Mouse (Mus musculus) activated CD4-positive, CD25-positive, alpha-beta regulatory T cell, adult 4 months (primary cell): ENCODE data around the gene Mast4. TPM values are rescaled to one million over a fixed set of nuclear protein-coding genes. Genes with fewer than 3 reads are reported as not detected.

Experiments
- ATAC-seq: one replicate; pipeline ENCODE4 v1.8.0; 2017
- polyA plus RNA-seq, 2 experiments: library from polyadenylated mRNA; unstranded; fragments of 100-300 nt; shearing (Covaris generic); gene quantifications; one replicate each; pipeline ENCODE4 v1.2.1; 2017

Gene Mast4
- polyA plus RNA-seq, 2 experiments from 2014 or later, result 10.1 to 13.1 TPM

DNA sequence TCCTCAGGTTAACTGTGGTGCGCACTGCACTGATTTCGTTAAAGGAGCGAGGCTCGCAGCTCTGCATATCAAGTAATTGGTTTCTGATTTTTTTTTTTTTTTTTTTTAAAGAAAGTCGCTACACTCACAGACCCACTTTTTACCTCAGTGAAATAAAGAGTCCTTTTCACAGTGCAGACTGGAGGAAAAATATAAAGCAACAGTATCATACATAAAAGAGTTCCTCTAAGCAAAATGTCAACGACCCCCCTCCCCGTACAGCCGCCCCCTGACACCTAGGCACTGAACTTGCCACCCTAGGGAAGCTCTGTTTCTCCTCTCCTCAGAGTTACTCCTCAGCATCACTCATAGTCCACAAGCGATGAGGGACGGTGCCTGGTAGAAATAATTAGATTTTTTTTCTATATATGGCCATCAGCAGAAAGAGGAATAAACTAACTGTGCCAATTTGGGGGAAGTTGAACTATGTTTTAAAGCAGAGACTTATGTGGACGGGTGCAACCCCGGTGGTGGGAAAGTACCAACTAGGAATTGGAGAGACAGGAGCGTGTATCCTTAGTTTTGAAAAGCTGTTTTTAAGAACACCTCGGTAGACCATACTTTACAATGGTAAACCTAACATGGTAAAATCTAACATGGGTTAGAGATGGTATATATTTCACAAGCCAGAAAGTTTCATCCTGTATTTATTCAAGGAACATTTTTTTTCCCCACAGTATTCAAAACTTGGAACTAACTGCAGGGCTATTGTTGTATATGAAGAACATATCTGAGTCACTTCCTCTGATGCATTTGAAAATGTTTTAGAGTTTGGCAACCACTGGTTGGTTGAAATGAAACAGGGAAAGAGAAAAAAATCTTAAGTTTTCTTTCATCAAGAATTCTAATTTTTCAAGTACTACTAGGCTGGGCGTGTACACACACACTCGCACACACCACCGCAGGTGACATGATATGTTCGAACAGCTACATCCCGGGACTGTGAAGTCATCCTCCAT is 375.7 kb downstream of the Mast4 start:
- ATAC-seq, result no peak

GRCm38 (mm10) chr13:102957508-102958272 is 376.6 kb downstream of the Mast4 start:
- ATAC-seq, result no peak

- ATAC-seq, result no peak
These were observed 378.8 kb downstream of the Mast4 start for GRCm38 (mm10) chr13:102955506-102955905.

- ATAC-seq, result no peak
These were observed 384.5 kb downstream of the Mast4 start for GRCm38 (mm10) chr13:102949756-102950155.

- ATAC-seq, result no peak
These were observed 385.3 kb downstream of the Mast4 start for GRCm38 (mm10) chr13:102948966-102949365.

DNA sequence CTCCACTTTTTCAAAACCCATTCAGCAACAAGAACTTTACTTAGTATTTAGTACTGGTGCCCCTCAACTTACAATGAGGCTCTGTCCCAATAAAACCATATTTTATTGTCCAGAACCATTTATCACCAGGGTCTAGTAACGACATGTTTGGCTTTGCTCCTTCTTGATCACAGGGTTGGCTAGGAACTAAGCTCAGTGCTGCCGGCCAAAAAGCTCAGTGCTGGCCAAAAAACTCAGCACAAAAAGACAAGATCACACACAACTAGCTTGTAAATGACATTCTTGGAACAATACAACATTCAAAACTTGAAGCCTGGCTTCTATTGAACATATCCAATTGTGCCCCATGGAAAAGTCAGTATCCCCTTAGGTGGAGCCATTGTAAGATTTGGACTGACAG is 386.8 kb downstream of the Mast4 start:
- no peak for ATAC-seq

DNA sequence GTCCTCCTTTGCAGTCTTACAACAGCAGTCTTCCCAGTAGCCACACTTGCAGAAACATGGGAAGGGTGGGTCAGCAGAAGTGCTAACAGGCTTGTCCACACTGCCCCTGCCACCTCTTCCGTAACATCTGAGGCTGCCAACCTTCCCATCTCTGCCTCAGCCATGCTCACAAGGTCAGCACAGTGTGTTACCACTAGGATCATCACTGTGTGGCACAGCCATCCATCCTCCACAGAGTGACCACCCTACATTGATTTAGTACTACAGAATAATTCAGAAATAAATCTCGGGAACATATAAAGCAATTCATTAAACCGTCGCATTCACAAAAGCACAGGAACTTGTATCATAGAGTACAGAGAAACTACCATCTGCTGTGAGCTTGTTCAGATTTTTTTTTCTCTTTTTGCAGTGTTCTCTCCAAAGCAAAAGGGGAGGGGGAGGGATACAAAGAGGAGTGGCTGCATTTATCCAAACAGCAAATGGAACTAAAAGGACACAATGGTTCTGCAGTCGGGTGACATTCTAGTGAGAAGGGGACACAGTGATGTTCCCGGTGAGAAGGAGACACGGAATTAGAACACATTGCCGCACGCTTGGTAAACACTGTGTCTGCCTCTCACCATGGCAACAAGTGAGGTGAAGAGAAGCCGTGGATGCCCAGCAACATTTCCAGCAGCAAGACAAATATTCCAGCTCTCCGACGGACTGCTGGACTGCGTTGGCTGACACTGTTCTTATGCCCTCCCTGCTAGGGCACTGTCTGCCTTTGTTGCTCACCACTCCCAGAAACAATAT is 388.1 kb downstream of the Mast4 start:
- no peak for ATAC-seq

- no peak for ATAC-seq
These were observed 388.8 kb downstream of the Mast4 start for GRCm38 (mm10) chr13:102945450-102945849.

GRCm38 (mm10) chr13:102944516-102944915 is 389.8 kb downstream of the Mast4 start:
- ATAC-seq, result no peak

DNA sequence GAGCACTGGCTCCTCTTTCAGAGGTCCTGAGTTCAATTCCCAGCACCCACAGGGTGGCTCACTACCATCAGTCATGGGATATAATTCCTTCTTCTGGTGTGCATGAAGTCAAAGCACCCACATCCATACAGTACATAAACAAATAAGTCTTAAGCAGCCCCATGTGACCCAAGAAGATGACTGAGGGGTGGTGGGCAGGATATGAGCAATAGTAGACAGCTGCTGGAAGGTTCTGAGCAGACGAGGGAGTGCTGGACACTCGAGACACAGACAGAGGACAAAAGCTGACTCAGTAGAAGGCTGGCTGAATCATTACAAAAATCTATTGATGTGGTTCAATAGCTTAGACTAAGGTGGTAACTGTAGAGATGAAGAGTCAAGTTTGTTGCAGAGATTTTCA is 391.7 kb downstream of the Mast4 start:
- no peak for ATAC-seq

GRCm38 (mm10) chr13:102940476-102940875 is 393.8 kb downstream of the Mast4 start:
- ATAC-seq, result no peak

GRCm38 (mm10) chr13:102936233-102936632 is 398.1 kb downstream of the Mast4 start:
- ATAC-seq, result no peak

- no peak for ATAC-seq
These were observed 398.5 kb downstream of the Mast4 start for GRCm38 (mm10) chr13:102935788-102936187.

DNA sequence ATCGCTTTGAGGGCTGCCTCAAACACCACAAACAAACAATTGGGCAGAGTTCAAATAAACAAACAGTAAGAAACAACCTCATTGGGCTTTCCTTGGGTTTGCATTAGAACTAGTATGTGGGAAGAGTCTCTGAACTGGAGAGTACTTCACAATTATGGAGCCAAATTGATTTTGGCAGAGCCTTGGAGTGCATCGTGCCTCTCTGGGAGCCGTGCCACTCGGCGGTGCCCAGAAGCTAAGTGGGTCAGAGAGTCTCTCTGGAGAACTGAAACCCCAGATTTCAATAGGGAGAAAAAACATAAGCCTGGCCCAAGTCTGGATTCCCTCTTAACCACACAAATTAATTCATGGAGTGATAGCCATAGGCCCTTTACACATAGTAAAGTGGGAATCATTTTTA is 400.6 kb downstream of the Mast4 start:
- no peak for ATAC-seq

DNA sequence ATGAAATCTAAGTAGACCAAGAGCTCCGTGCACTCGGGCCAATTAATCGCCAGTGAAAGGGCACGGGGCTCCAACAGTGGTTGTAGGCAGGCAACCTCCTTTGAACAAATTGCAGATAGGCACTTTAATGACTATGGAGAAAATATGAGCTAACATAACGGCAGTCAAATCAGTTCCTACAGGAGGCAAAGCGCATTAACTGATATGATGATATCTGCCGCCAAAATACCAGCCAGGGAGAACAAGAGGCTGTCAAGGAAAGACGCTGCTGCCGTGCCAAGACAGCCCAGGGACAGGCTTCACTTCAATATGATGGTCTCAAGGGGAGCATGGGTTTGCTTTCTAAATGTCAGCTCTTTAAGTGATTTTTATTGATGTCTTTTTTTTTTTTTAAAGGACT is 401.9 kb downstream of the Mast4 start:
- ATAC-seq, result no peak

DNA sequence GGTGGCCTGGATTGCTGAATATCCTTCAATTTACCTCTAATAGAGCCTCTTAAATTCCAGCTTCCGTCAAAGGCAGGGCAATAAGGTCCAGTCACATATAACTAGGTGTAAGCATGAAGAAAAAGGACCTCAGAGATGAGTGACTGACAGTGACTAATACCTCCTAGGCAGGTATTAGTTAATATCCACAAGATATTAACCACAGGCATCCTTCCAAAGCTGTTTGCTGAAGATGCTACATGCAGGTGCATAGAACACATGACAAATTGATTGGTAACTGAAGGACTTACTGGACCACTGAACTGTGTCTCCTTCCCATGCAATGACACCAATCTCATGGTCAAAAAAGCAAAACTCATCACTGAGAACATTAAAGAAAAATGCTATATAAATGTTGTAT is 402.3 kb downstream of the Mast4 start:
- ATAC-seq, result no peak

GRCm38 (mm10) chr13:102925844-102926598 is 408.3 kb downstream of the Mast4 start:
- no peak for ATAC-seq

GRCm38 (mm10) chr13:102919741-102920140 is 414.6 kb downstream of the Mast4 start:
- ATAC-seq, result no peak

GRCm38 (mm10) chr13:102918616-102919015 is 415.7 kb downstream of the Mast4 start:
- ATAC-seq, result no peak

- no peak for ATAC-seq
These were observed 419.0 kb downstream of the Mast4 start for GRCm38 (mm10) chr13:102915341-102915740.

- no peak for ATAC-seq
These were observed 419.5 kb downstream of the Mast4 start for GRCm38 (mm10) chr13:102914800-102915199.

- no peak for ATAC-seq
These were observed 420.4 kb downstream of the Mast4 start for GRCm38 (mm10) chr13:102913919-102914318.
